Mouse (Mus musculus) embryonic facial prominence, embryonic 13.5 days (tissue): ENCODE data around the gene Prkn. TPM values are rescaled to one million over a fixed set of nuclear protein-coding genes. Genes with fewer than 3 reads are reported as not detected.

Source experiments
- ATAC-seq: fragments of 200-750 bp; cut with Nextera tagmentation; 2 replicates; pipeline ENCODE4 v1.8.0; 2017; ENCODE audit warnings: low read depth; ENCODE audit not compliant: insufficient number of reproducible peaks, insufficient read depth, low FRiP score, low TSS enrichment
- H3K27ac ChIP-seq: fragments of 300-500 bp; sonication (generic); 2 replicates; pipeline ENCODE4 v1.5.1; 2015; ENCODE audit warnings: moderate library complexity, mild to moderate bottlenecking, inconsistent platforms
- H3K27me3 ChIP-seq: fragments of 300-500 bp; sonication (generic); 2 replicates; pipeline ENCODE4 v1.6.1; 2015; ENCODE audit warnings: mild to moderate bottlenecking, inconsistent platforms
- H3K36me3 ChIP-seq: fragments of 300-500 bp; sonication (generic); 2 replicates; pipeline ENCODE4 v1.6.1; 2015; ENCODE audit warnings: mild to moderate bottlenecking, inconsistent platforms
- H3K4me1 ChIP-seq: fragments of 300-500 bp; sonication (generic); 2 replicates; pipeline ENCODE4 v1.6.1; 2015; ENCODE audit warnings: inconsistent platforms
- H3K4me2 ChIP-seq: fragments of 300-500 bp; sonication (generic); 2 replicates; pipeline ENCODE4 v1.6.1; 2015; ENCODE audit warnings: moderate library complexity, mild to moderate bottlenecking, inconsistent platforms
- H3K4me3 ChIP-seq: fragments of 300-500 bp; sonication (generic); 2 replicates; pipeline ENCODE4 v1.5.1; 2015; ENCODE audit warnings: mild to moderate bottlenecking, inconsistent platforms
- H3K9ac ChIP-seq: fragments of 300-500 bp; sonication (generic); 2 replicates; pipeline ENCODE4 v1.6.1; 2015; ENCODE audit warnings: mild to moderate bottlenecking, inconsistent platforms
- H3K9me3 ChIP-seq: fragments of 300-500 bp; sonication (generic); 2 replicates; pipeline ENCODE4 v1.6.1; 2016; ENCODE audit warnings: inconsistent platforms
- WGBS: fragments of 180-500 bp; shearing (Covaris S2); methylation state at CpG from one replicate; pipeline ENCODE4 v1.1.7; 2015; ENCODE audit warnings: mixed read lengths; 5-methylcytosine and 5-hydroxymethylcytosine counted together
- polyA plus RNA-seq: library from polyadenylated mRNA; unstranded; fragments of >200 nt; fragmentation: Nextera tagmentation; extraction: Ambion mirVana; gene quantifications from 2 replicates; pipeline ENCODE4 v1.2.1, GENCODE M21; 2015

The Prkn gene
- polyA plus RNA-seq, 1 experiment from 2014 or later, result 1.1 TPM

- no peak for ATAC-seq
- Histone ChIP-seq H3K27ac (no peak overlapping the region), H3K9ac (no peak overlapping the region), H3K4me2 (no peak overlapping the region), H3K4me3 (no peak overlapping the region), H3K36me3 (no peaks in the 10 kb centered on the region), H3K9me3 (no peaks in the 10 kb centered on the region), H3K27me3 (no peaks in the 10 kb centered on the region), H3K4me1 (no peaks in the 10 kb centered on the region)
- WGBS, result 74% methylated on average over 7 of the region's 7 CpGs
These were observed 514.2 kb downstream of the Prkn start for GRCm38 (mm10) chr17:11354348-11354747.

- ATAC-seq, result no peak
- Histone ChIP-seq H3K27ac (no peak overlapping the region), H3K27me3 (no peaks in the 10 kb centered on the region), H3K36me3 (no peaks in the 10 kb centered on the region), H3K9ac (no peak overlapping the region), H3K9me3 (no peaks in the 10 kb centered on the region), H3K4me3 (no peak overlapping the region), H3K4me1 (no peaks in the 10 kb centered on the region), H3K4me2 (no peak overlapping the region)
- 76% methylated on average over 2 of the region's 2 CpGs for WGBS
These were observed 535.3 kb downstream of the Prkn start for GRCm38 (mm10) chr17:11375461-11375860.

GRCm38 (mm10) chr17:11383364-11383962 lies 543.3 kb downstream of the Prkn start:
- H3K4me1 ChIP-seq, result no peaks in the 10 kb centered on the region
- no peaks in the 10 kb centered on the region for H3K9me3 ChIP-seq
- ATAC-seq, result no peak
- H3K27me3 ChIP-seq, result no peaks in the 10 kb centered on the region
- no peaks in the 10 kb centered on the region for H3K36me3 ChIP-seq
- H3K9ac ChIP-seq, result no peak overlapping the region
- 87% methylated on average over 8 of the region's 8 CpGs for WGBS
- no peak overlapping the region for H3K27ac ChIP-seq
- no peak overlapping the region for H3K4me3 ChIP-seq
- no peak overlapping the region for H3K4me2 ChIP-seq

GRCm38 (mm10) chr17:11385246-11385645 lies 545.1 kb downstream of the Prkn start:
- Histone ChIP-seq H3K9me3 (no peaks in the 10 kb centered on the region), H3K9ac (no peak overlapping the region), H3K36me3 (no peaks in the 10 kb centered on the region), H3K4me2 (no peak overlapping the region), H3K4me3 (no peak overlapping the region), H3K4me1 (no peaks in the 10 kb centered on the region), H3K27ac (no peak overlapping the region), H3K27me3 (no peaks in the 10 kb centered on the region)
- no peak for ATAC-seq
- 80% methylated on average over 4 of the region's 4 CpGs for WGBS

- Histone ChIP-seq H3K36me3 (no peaks in the 10 kb centered on the region), H3K27me3 (no peaks in the 10 kb centered on the region), H3K9me3 (no peaks in the 10 kb centered on the region), H3K27ac (no peak overlapping the region), H3K4me1 (peaks cover 5% of the 10 kb centered on the region; the same call in 1 of the 2 replicates), H3K4me3 (no peak overlapping the region), H3K4me2 (no peak overlapping the region), H3K9ac (no peak overlapping the region)
- peak; percentile 67; the same call in 1 of the 2 replicates for ATAC-seq
- 48% methylated on average over 11 of the region's 11 CpGs for WGBS
These were observed 552.6 kb downstream of the Prkn start for GRCm38 (mm10) chr17:11392622-11393294.

GRCm38 (mm10) chr17:11394607-11395006 lies 554.4 kb downstream of the Prkn start:
- Histone ChIP-seq H3K4me3 (no peak overlapping the region), H3K4me2 (no peak overlapping the region), H3K9ac (no peak overlapping the region), H3K27me3 (no peaks in the 10 kb centered on the region), H3K27ac (no peak overlapping the region), H3K36me3 (no peaks in the 10 kb centered on the region), H3K9me3 (no peaks in the 10 kb centered on the region), H3K4me1 (peaks cover 5% of the 10 kb centered on the region; the same call in 1 of the 2 replicates)
- no peak for ATAC-seq
- 92% methylated on average over 6 of the region's 6 CpGs for WGBS

GRCm38 (mm10) chr17:11397678-11398077 lies 557.5 kb downstream of the Prkn start:
- Histone ChIP-seq H3K4me2 (no peak overlapping the region), H3K4me1 (peaks cover 4% of the 10 kb centered on the region; the same call in 1 of the 2 replicates), H3K9ac (no peak overlapping the region), H3K36me3 (no peaks in the 10 kb centered on the region), H3K9me3 (no peaks in the 10 kb centered on the region), H3K27ac (no peak overlapping the region), H3K27me3 (no peaks in the 10 kb centered on the region), H3K4me3 (no peak overlapping the region)
- ATAC-seq, result no peak
- WGBS, result 77% methylated on average over 4 of the region's 4 CpGs

GRCm38 (mm10) chr17:11402225-11402875 lies 562.2 kb downstream of the Prkn start:
- no peak for ATAC-seq
- Histone ChIP-seq H3K9me3 (no peaks in the 10 kb centered on the region), H3K4me2 (no peak overlapping the region), H3K27me3 (no peaks in the 10 kb centered on the region), H3K4me1 (no peaks in the 10 kb centered on the region), H3K4me3 (no peak overlapping the region), H3K27ac (no peak overlapping the region), H3K36me3 (no peaks in the 10 kb centered on the region), H3K9ac (no peak overlapping the region)
- 78% methylated on average over 2 of the region's 2 CpGs for WGBS

- WGBS, result 81% methylated on average over 10 of the region's 10 CpGs
These were observed 571.2 kb downstream of the Prkn start for GRCm38 (mm10) chr17:11411414-11411813.

GRCm38 (mm10) chr17:11413688-11414087 lies 573.5 kb downstream of the Prkn start:
- WGBS, result 64% methylated on average over 5 of the region's 5 CpGs
- H3K4me1 ChIP-seq, result no peaks in the 10 kb centered on the region
- H3K27ac ChIP-seq, result no peak overlapping the region
- no peak overlapping the region for H3K4me3 ChIP-seq
- H3K36me3 ChIP-seq, result no peaks in the 10 kb centered on the region
- ATAC-seq, result no peak
- H3K27me3 ChIP-seq, result no peaks in the 10 kb centered on the region
- no peak overlapping the region for H3K9ac ChIP-seq
- H3K9me3 ChIP-seq, result no peaks in the 10 kb centered on the region
- no peak overlapping the region for H3K4me2 ChIP-seq

More at GRCm38 (mm10) chr17:11411414-11411813, 571.2 kb downstream of the Prkn start:
- Histone ChIP-seq H3K9ac (no peak overlapping the region), H3K4me2 (no peak overlapping the region), H3K4me1 (no peaks in the 10 kb centered on the region), H3K27me3 (no peaks in the 10 kb centered on the region), H3K4me3 (no peak overlapping the region), H3K9me3 (no peaks in the 10 kb centered on the region), H3K36me3 (no peaks in the 10 kb centered on the region), H3K27ac (no peak overlapping the region)
- no peak for ATAC-seq

GRCm38 (mm10) chr17:11414288-11414687 lies 574.1 kb downstream of the Prkn start:
- no peak for ATAC-seq
- WGBS, result 81% methylated on average over 4 of the region's 4 CpGs
- Histone ChIP-seq H3K9ac (no peak overlapping the region), H3K4me3 (no peak overlapping the region), H3K36me3 (no peaks in the 10 kb centered on the region), H3K4me1 (no peaks in the 10 kb centered on the region), H3K27me3 (no peaks in the 10 kb centered on the region), H3K9me3 (no peaks in the 10 kb centered on the region), H3K4me2 (no peak overlapping the region), H3K27ac (no peak overlapping the region)

GRCm38 (mm10) chr17:11417150-11417549 lies 577.0 kb downstream of the Prkn start:
- Histone ChIP-seq H3K4me3 (no peak overlapping the region), H3K4me2 (no peak overlapping the region), H3K27ac (no peak overlapping the region), H3K9me3 (no peaks in the 10 kb centered on the region), H3K9ac (no peak overlapping the region), H3K27me3 (no peaks in the 10 kb centered on the region), H3K4me1 (no peaks in the 10 kb centered on the region), H3K36me3 (no peaks in the 10 kb centered on the region)
- ATAC-seq, result no peak
- 82% methylated on average over 3 of the region's 3 CpGs for WGBS
